In the genomic region with DNA sequence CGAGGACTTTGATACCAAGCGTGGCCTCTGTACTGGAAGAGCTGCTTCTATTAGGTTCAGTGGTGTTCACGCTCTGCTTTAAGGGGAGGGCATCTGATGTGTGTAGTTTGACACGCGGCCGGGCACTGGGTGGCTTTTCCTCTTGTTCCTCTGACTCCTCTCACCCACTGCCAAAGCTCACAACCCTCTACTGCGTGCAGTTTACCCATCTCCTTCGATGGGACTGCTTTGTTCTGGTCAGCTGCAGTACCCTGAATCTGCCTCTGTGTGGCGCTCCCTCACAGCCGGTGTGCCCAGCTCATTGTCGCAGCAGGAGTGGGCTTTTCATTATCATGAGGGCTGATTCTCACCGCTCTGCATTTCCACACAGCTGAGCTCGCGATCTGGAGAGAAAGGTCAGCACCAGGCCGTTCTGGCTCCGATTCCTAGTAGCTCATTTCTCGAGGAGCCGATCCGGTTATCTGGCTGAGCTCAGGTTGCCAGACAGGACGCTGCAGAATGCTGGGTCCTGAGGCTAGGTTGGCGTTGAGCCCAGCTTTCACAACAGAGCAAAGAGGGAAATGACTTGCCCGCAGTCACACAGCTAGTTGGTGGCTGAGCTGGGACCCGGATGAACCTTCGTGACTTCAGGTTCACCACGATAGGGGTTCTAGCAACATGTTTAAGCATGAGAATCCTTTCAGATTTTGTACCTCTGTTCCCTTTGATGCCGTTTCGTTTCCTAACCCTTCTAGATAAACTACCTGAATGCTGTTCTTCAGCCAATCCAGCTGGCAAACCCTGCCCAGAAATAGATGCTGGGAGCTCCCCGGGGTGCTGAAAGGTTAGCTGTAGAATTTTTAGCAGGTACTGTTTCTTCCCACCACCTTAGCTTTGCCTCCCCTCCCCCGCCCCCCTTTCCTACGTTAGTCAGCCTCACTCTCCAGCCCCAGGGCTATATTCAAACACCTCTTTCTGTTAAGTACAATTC, we compare ENCODE assay signal across 8 mouse cellular contexts. TPM values are rescaled to one million over a fixed set of nuclear protein-coding genes. Genes with fewer than 3 reads are reported as not detected.
DNase-seq lines count a peak whose midpoint lies in the region; ATAC-seq and TF ChIP-seq lines count a peak whose summit lies in the region.

No protein-coding gene starts in this region.

- H3K4me1 ChIP-seq in bone marrow, adult 2 months (ENCODE audit: control insufficient read depth, insufficient read depth, low read length) = peaks cover 1% of the 10 kb centered on the region; the same call in 1 of the 2 replicates
- H3K4me1 ChIP-seq in embryonic facial prominence, embryonic 14.5 days (ENCODE audit: control insufficient read depth, insufficient read depth, low read length) = peaks cover 14% of the 10 kb centered on the region
- H3K4me1 ChIP-seq in heart, embryonic 12.5 days (replicated peaks) = peaks cover 30% of the 10 kb centered on the region
- peaks cover 29% of the 10 kb centered on the region for H3K4me1 ChIP-seq in kidney, embryonic 15.5 days
- H3K4me1 ChIP-seq in midbrain, postnatal 0 days (ENCODE audit: insufficient read depth, low read length) = no peaks in the 10 kb centered on the region

- H3K36me3 ChIP-seq in embryonic facial prominence, embryonic 14.5 days (ENCODE audit: control insufficient read depth, insufficient read depth, low read length) = peaks cover 42% of the 10 kb centered on the region
- H3K36me3 ChIP-seq in heart, embryonic 12.5 days = peaks cover 42% of the 10 kb centered on the region
- peaks cover 40% of the 10 kb centered on the region for H3K36me3 ChIP-seq in kidney, embryonic 15.5 days
- H3K36me3 ChIP-seq in midbrain, postnatal 0 days (ENCODE audit: insufficient read depth, low read length) = peaks cover 37% of the 10 kb centered on the region

- TF ChIP-seq CTCF in bone marrow, adult 2 months (IDR thresholded peaks at IDR 0.05; ENCODE audit: control insufficient read depth, insufficient read depth, low read length) = peak; percentile 94
- TF ChIP-seq CTCF in midbrain, postnatal 0 days (IDR thresholded peaks at IDR 0.05) = peak; percentile 94

- ATAC-seq in embryonic facial prominence, embryonic 14.5 days (ENCODE audit: low read depth) = peak; percentile 42; the same call in 1 of the 2 replicates
- ATAC-seq in heart, embryonic 12.5 days (ENCODE audit: insufficient number of reproducible peaks, low FRiP score) = peak; percentile 54; the same call in 1 of the 2 replicates
- peak; percentile 48; the same call in 1 of the 2 replicates for ATAC-seq in kidney, embryonic 15.5 days (replicated peaks; ENCODE audit: low FRiP score)
- ATAC-seq in midbrain, postnatal 0 days (ENCODE audit: low FRiP score) = peak; percentile 70

- H3K27me3 ChIP-seq in embryonic facial prominence, embryonic 14.5 days (replicated peaks; ENCODE audit: control insufficient read depth, insufficient read depth, low read length) = no peaks in the 10 kb centered on the region
- no peaks in the 10 kb centered on the region for H3K27me3 ChIP-seq in heart, embryonic 12.5 days (replicated peaks)
- no peaks in the 10 kb centered on the region for H3K27me3 ChIP-seq in kidney, embryonic 15.5 days
- H3K27me3 ChIP-seq in midbrain, postnatal 0 days (ENCODE audit: insufficient read depth, low read length) = no peaks in the 10 kb centered on the region

- no peaks in the 10 kb centered on the region for H3K9me3 ChIP-seq in embryonic facial prominence, embryonic 14.5 days (ENCODE audit: control insufficient read depth, low read length)
- H3K9me3 ChIP-seq in heart, embryonic 12.5 days (replicated peaks) = no peaks in the 10 kb centered on the region
- H3K9me3 ChIP-seq in kidney, embryonic 15.5 days (replicated peaks) = no peaks in the 10 kb centered on the region
- no peaks in the 10 kb centered on the region for H3K9me3 ChIP-seq in midbrain, postnatal 0 days (ENCODE audit: low read length)

- H3K4me3 ChIP-seq in bone marrow, adult 2 months (replicated peaks; ENCODE audit: control insufficient read depth, low read depth, low read length) = peak overlapping the region; percentile 38
- H3K4me3 ChIP-seq in embryonic facial prominence, embryonic 14.5 days (ENCODE audit: low read depth, low read length) = no peak overlapping the region
- H3K4me3 ChIP-seq in heart, embryonic 12.5 days = peak overlapping the region; percentile 24; the same call in 1 of the 2 replicates
- 0 out of 2 replicates have a peak overlapping the region, but pooled peaks have one; percentile 20 for H3K4me3 ChIP-seq in kidney, embryonic 15.5 days (replicated peaks)
- no peak overlapping the region for H3K4me3 ChIP-seq in midbrain, postnatal 0 days (ENCODE audit: low read depth, low read length)

- 15% methylated on average over 30 of the region's 30 CpGs for WGBS in bone marrow, adult 2 months
- WGBS in embryonic facial prominence, embryonic 14.5 days = 14% methylated on average over 30 of the region's 30 CpGs
- WGBS in heart, embryonic 12.5 days = 12% methylated on average over 30 of the region's 30 CpGs
- 13% methylated on average over 30 of the region's 30 CpGs for WGBS in kidney, embryonic 15.5 days
- 18% methylated on average over 30 of the region's 30 CpGs for WGBS in midbrain, postnatal 0 days

- TF ChIP-seq POLR2A in bone marrow, adult 2 months (IDR thresholded peaks at IDR 0.05; ENCODE audit: borderline replicate concordance, control insufficient read depth, low read depth, low read length) = no peak

- peak; percentile 76 for DNase-seq in CD4-positive helper T cell, adult 2 months (ENCODE audit: low read depth, low spot score)
- DNase-seq in embryonic facial prominence, embryonic 14.5 days (ENCODE audit: low spot score) = peak; percentile 76
- peak; percentile 77 for DNase-seq in liver
- peak; percentile 87 for DNase-seq in midbrain, postnatal 0 days (ENCODE audit: low spot score)
- DNase-seq in spleen, postnatal 4 days (ENCODE audit: low spot score in 2 of 2) = peak; percentile 71 to 88

- no peak overlapping the region for H3K27ac ChIP-seq in bone marrow, adult 2 months (ENCODE audit: control insufficient read depth, insufficient read depth, low read depth, low read length, poor library complexity)
- no peak overlapping the region for H3K27ac ChIP-seq in embryonic facial prominence, embryonic 14.5 days (replicated peaks; ENCODE audit: low read depth, low read length)
- peak overlapping the region; percentile 40 for H3K27ac ChIP-seq in heart, embryonic 12.5 days (ENCODE audit: poor library complexity, severe bottlenecking)
- peak overlapping the region; percentile 66 for H3K27ac ChIP-seq in kidney, embryonic 15.5 days
- peak overlapping the region; percentile 55 for H3K27ac ChIP-seq in midbrain, postnatal 0 days (ENCODE audit: low read depth, low read length)

- no peak overlapping the region for H3K9ac ChIP-seq in embryonic facial prominence, embryonic 14.5 days (ENCODE audit: low read depth, low read length)
- H3K9ac ChIP-seq in heart, embryonic 12.5 days = peak overlapping the region; percentile 46; the same call in 1 of the 2 replicates
- 0 out of 2 replicates have a peak overlapping the region, but pooled peaks have one; percentile 4 for H3K9ac ChIP-seq in kidney, embryonic 15.5 days
- H3K9ac ChIP-seq in midbrain, postnatal 0 days (replicated peaks; ENCODE audit: low read length, poor library complexity, severe bottlenecking) = 0 out of 2 replicates have a peak overlapping the region, but pooled peaks have one; percentile 24

- peak overlapping the region; percentile 13 for H3K4me2 ChIP-seq in embryonic facial prominence, embryonic 14.5 days (ENCODE audit: low read depth, low read length)
- peak overlapping the region; percentile 57 for H3K4me2 ChIP-seq in heart, embryonic 12.5 days
- H3K4me2 ChIP-seq in kidney, embryonic 15.5 days = peak overlapping the region; percentile 50
- peak overlapping the region; percentile 27; the same call in 1 of the 2 replicates for H3K4me2 ChIP-seq in midbrain, postnatal 0 days (ENCODE audit: low read depth, low read length, poor library complexity, severe bottlenecking)

RNA-seq across cellular contexts. Expression of a gene that starts 10.2 kb away (rescaled TPM):
- polyA plus RNA-seq in bone marrow, adult 2 months (2011; ENCODE audit: insufficient read depth, insufficient read length, low replicate concordance, missing spikeins) = not detected in 2 replicates
- polyA plus RNA-seq in embryonic facial prominence, embryonic 14.5 days (2014; fragmentation: Nextera tagmentation; extraction: Ambion mirVana) = 0.25 and 0.50 TPM in 2 replicates
- polyA plus RNA-seq in heart, embryonic 12.5 days (2016; fragmentation: Nextera tagmentation; extraction: Ambion mirVana) = 0.32 and 0.57 TPM in 2 replicates
- 0.33 and 0.65 TPM in 2 replicates for polyA plus RNA-seq in kidney, embryonic 15.5 days (2015; fragmentation: Nextera tagmentation; extraction: Ambion mirVana)
- total RNA-seq in midbrain, postnatal 0 days (2014; rRNA removed) = 0.66 and 1.8 TPM in 2 replicates
- polyA plus RNA-seq in midbrain, postnatal 0 days (2015; fragmentation: Nextera tagmentation; extraction: Ambion mirVana) = 0.43 and 0.54 TPM in 2 replicates

RNA-seq across cellular contexts. Expression of a gene that starts 10.7 kb away (rescaled TPM):
- polyA plus RNA-seq in bone marrow, adult 2 months (2011; ENCODE audit: insufficient read depth, insufficient read length, low replicate concordance, missing spikeins) = 12.6 and 28.3 TPM in 2 replicates
- 9.1 and 9.7 TPM in 2 replicates for polyA plus RNA-seq in embryonic facial prominence, embryonic 14.5 days (2014; fragmentation: Nextera tagmentation; extraction: Ambion mirVana)
- polyA plus RNA-seq in heart, embryonic 12.5 days (2016; fragmentation: Nextera tagmentation; extraction: Ambion mirVana) = 19.8 TPM in 2 replicates
- polyA plus RNA-seq in kidney, embryonic 15.5 days (2015; fragmentation: Nextera tagmentation; extraction: Ambion mirVana) = 18.0 and 19.5 TPM in 2 replicates
- total RNA-seq in midbrain, postnatal 0 days (2014; rRNA removed) = 14.2 and 19.9 TPM in 2 replicates
- 6.3 and 6.5 TPM in 2 replicates for polyA plus RNA-seq in midbrain, postnatal 0 days (2015; fragmentation: Nextera tagmentation; extraction: Ambion mirVana)

RNA-seq across cellular contexts. Expression of a gene that starts 20.2 kb away (rescaled TPM):
- polyA plus RNA-seq in bone marrow, adult 2 months (2011; ENCODE audit: insufficient read depth, insufficient read length, low replicate concordance, missing spikeins) = 0.93 and 1.3 TPM in 2 replicates
- 15.6 and 19.5 TPM in 2 replicates for polyA plus RNA-seq in embryonic facial prominence, embryonic 14.5 days (2014; fragmentation: Nextera tagmentation; extraction: Ambion mirVana)
- polyA plus RNA-seq in heart, embryonic 12.5 days (2016; fragmentation: Nextera tagmentation; extraction: Ambion mirVana) = 33.3 and 38.2 TPM in 2 replicates
- polyA plus RNA-seq in kidney, embryonic 15.5 days (2015; fragmentation: Nextera tagmentation; extraction: Ambion mirVana) = 20.7 and 22.4 TPM in 2 replicates
- total RNA-seq in midbrain, postnatal 0 days (2014; rRNA removed) = 36.4 and 42.0 TPM in 2 replicates
- polyA plus RNA-seq in midbrain, postnatal 0 days (2015; fragmentation: Nextera tagmentation; extraction: Ambion mirVana) = 6.8 and 7.2 TPM in 2 replicates

RNA-seq across cellular contexts. Expression of a gene that starts 26.1 kb away (rescaled TPM):
- 3.0 and 3.1 TPM in 2 replicates for polyA plus RNA-seq in bone marrow, adult 2 months (2011; ENCODE audit: insufficient read depth, insufficient read length, low replicate concordance, missing spikeins)
- polyA plus RNA-seq in embryonic facial prominence, embryonic 14.5 days (2014; fragmentation: Nextera tagmentation; extraction: Ambion mirVana) = 56.9 and 71.5 TPM in 2 replicates
- 38.2 and 40.4 TPM in 2 replicates for polyA plus RNA-seq in heart, embryonic 12.5 days (2016; fragmentation: Nextera tagmentation; extraction: Ambion mirVana)
- polyA plus RNA-seq in kidney, embryonic 15.5 days (2015; fragmentation: Nextera tagmentation; extraction: Ambion mirVana) = 56.6 and 63.8 TPM in 2 replicates
- 143 and 146 TPM in 2 replicates for total RNA-seq in midbrain, postnatal 0 days (2014; rRNA removed)
- polyA plus RNA-seq in midbrain, postnatal 0 days (2015; fragmentation: Nextera tagmentation; extraction: Ambion mirVana) = 131 and 162 TPM in 2 replicates

RNA-seq across cellular contexts. Expression of a gene that starts 51.1 kb away (rescaled TPM):
- polyA plus RNA-seq in bone marrow, adult 2 months (2011; ENCODE audit: insufficient read depth, insufficient read length, low replicate concordance, missing spikeins) = 4.0 and 5.6 TPM in 2 replicates
- 56.5 and 74.7 TPM in 2 replicates for polyA plus RNA-seq in embryonic facial prominence, embryonic 14.5 days (2014; fragmentation: Nextera tagmentation; extraction: Ambion mirVana)
- polyA plus RNA-seq in heart, embryonic 12.5 days (2016; fragmentation: Nextera tagmentation; extraction: Ambion mirVana) = 17.5 and 18.6 TPM in 2 replicates
- polyA plus RNA-seq in kidney, embryonic 15.5 days (2015; fragmentation: Nextera tagmentation; extraction: Ambion mirVana) = 32.2 and 39.9 TPM in 2 replicates
- 9.6 and 12.9 TPM in 2 replicates for total RNA-seq in midbrain, postnatal 0 days (2014; rRNA removed)
- polyA plus RNA-seq in midbrain, postnatal 0 days (2015; fragmentation: Nextera tagmentation; extraction: Ambion mirVana) = 4.2 and 5.2 TPM in 2 replicates

Comparison
In these comparisons a context has a peak if more than half of its experiments do, and no peak if none do; other contexts are left out.
1. H3K27ac ChIP-seq: peak in heart, embryonic 12.5 days (single experiment), kidney, embryonic 15.5 days (single experiment) and midbrain, postnatal 0 days (single experiment); none in bone marrow, adult 2 months (single experiment) and embryonic facial prominence, embryonic 14.5 days (single experiment).
2. H3K4me3 ChIP-seq: peak in bone marrow, adult 2 months (single experiment), heart, embryonic 12.5 days (single experiment) and kidney, embryonic 15.5 days (single experiment); none in embryonic facial prominence, embryonic 14.5 days (single experiment) and midbrain, postnatal 0 days (single experiment).
3. Peak in every context shown above with its lines, with median percentiles within 50 percentile points of each other: DNase-seq, ATAC-seq and H3K4me2 ChIP-seq.